Mouse (Mus musculus) heart, postnatal 0 days (tissue): Measurements from ENCODE around the gene Kit.

Experiments used
- CTCF ChIP-seq: IDR thresholded peaks from 2 replicates; pipeline ENCODE4 v1.5.1; 2016; ENCODE audit warnings: antibody characterized with exemption, control low read depth, low read depth
- EP300 ChIP-seq: IDR thresholded peaks from 2 replicates; pipeline ENCODE4 v1.6.1; 2016; ENCODE audit warnings: antibody characterized with exemption, low read depth

DNA sequence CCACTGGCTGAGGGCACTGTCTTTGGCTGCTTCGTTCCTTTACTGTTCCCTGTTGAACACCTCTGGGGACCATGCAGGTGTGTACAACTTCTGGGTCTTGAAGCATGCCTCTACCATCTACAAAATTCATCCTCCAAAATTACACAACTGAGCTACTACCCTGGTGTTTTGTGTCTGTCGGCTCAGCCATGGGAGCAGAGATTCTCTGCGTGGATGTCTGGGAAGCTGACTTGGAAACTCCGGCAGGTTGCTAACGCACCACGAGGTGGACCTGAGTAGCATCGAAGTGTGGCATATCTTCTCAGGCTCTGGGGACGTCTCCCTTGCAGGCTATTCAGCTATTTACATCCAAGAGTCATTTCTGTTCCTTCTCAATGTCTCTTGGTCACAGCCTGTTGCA, 123.8 kb downstream of the Kit start:
- no peak for TF ChIP-seq CTCF
- TF ChIP-seq EP300, result no peak
